Mouse (Mus musculus) adrenal gland, adult 18-20 months (tissue): ENCODE data around the gene Klhl11. TPM values are rescaled to one million over a fixed set of nuclear protein-coding genes. Genes with fewer than 3 reads are reported as not detected.
A peak's percentile ranks its signal among the peaks of the same experiment; 100 is the strongest.

Experiments
- DNase-seq, 2 experiments: peaks; one replicate each; pipeline ENCODE4 v3.0.0; 2021 to 2022; ENCODE audit warnings: low spot score in 2 of 2
- total RNA-seq, 2 experiments: library from RNA; stranded (reverse); gene quantifications; 1 replicate in 1 of 2; 2 replicates in 1 of 2; pipeline ENCODE4 v1.2.3; 2021

The Klhl11 gene
- total RNA-seq, 2 experiments from 2014 or later, result 51.5 to 58.3 TPM

DNA sequence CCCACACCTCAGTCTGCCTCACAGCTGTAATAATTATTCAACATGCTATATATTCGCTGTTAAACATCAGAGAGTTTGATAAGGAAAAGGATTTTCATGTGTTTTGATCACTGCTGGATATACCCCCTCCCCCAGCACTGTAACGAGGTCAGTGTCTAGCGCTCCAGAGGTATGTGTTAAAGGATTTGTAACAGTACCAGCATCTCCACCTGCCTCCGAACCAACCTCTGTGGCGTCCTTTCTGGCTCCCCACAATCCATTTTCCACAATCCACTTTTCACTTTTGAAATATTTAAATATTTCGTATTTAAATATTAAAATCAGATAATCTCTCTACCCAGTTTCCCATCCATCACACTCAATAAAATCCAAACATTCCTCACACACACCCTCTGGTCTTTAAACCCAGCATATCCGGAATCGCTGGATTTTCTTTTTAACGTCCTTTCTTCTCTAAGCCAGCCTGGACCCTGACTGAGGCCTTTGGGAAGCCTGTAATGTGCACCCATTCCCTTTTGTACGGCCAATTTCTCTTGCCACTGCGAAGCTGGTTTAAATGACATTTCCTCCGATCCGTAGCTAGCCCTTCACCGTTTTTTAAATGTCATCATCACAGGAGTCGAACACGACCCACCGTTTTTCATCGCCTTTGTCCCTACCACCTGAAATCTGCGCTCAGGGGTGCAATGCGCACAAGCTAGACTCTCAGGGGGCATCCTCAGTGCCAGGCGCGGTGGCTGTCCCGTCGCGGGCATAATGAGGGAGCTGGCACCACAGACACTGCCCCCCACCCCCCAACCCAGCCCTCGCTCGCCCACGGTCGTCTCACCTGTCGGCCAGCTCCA lies 967 bp downstream of the Klhl11 start:
- no peak for DNase-seq

- DNase-seq, result no peak
Measured at GRCm38 (mm10) chr11:100465833-100466232, 6.7 kb downstream of the Klhl11 start.

GRCm38 (mm10) chr11:100465229-100465792 lies 7.2 kb downstream of the Klhl11 start:
- no peak for DNase-seq

DNA sequence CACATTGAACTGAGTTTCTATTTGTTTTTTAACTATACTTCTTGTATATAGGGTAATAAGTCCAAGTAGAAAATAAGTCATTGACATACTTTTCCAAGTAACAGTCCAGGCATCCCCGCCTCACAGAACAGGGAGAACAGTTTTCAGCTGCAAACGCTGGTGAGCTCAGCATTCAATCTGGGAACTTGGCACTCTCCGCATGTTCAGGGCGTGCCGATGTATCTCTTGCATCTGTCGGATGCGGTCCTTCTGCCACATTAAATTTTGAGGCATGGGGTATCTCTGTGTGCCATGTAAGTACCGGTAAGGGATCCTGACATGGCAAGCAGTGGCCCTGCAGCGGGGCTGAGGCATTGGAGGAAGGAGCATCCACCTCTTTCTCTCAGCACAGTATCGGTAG lies 9.8 kb downstream of the Klhl11 start:
- DNase-seq, result no peak

GRCm38 (mm10) chr11:100457711-100458110 lies 14.8 kb downstream of the Klhl11 start:
- DNase-seq, result no peak

DNA sequence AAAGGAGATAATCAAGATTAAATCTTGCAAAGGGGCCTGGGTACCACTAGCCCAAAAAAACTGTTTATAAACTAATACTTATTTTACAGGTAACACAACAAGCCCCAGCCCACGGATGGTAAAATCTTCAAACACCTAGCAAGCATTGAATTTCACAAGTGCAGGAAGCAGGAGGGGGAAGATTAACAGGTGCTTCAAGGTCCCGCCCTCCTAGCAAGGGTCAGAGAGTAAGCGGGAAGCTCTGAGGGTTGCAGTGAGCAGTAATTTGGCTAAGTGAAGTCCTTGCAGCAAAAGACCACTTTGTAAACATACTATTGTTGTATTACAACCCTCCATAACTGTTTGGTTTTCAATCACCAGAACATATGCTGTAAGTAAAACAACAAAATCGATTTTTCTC lies 15.3 kb downstream of the Klhl11 start:
- no peak for DNase-seq

GRCm38 (mm10) chr11:100442625-100443024 lies 29.9 kb downstream of the Klhl11 start:
- DNase-seq, result no peak

DNA sequence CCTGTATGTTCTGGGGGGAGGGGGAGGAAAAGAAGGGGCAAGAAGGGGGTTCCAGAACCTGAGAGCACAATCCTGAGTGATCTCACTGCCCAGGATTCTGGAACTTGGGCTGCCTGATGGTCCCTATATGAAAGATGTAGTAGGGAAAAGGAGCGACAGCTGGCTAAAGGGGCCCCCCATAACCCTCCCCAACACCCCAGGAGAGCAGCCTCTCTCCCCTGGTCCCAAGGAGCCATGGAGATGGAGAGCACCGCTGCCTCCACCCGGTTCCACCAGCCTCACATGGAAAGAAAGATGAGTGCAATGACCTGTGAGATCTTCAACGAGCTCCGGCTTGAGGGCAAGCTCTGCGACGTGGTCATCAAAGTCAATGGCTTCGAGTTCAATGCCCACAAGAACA lies 30.7 kb downstream of the Klhl11 start, which contains the start of the genes Nt5c3b and Klhl10:
TSS of gene Nt5c3b (minus strand) at position 12 of the 400 bp plus-strand sequence.
TSS of gene Klhl10 (plus strand) at position 121 of the 400 bp plus-strand sequence.
- no peak for DNase-seq

- peak; percentile 83 to 87 for DNase-seq
Measured at GRCm38 (mm10) chr11:100440691-100441522, 31.6 kb downstream of the Klhl11 start.

DNA sequence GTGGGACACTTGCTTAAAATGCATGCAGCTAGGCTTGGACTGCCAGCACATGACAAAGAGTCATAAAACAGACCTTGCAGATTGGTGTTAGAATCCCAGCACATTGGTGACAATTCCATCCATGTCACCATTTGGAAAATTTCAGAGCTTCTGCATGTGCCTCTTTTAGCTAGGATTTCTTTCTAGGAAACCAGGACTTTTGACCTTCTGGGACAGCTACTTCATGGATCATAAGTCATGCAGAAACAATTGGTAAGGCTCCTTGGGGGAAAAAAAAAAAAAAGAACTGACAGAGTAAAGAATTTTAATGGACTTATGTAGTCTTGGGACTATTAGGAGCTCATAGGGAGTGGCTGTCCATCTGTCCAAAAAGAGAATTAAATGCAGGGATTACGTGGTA lies 34.6 kb downstream of the Klhl11 start:
- no peak for DNase-seq

DNA sequence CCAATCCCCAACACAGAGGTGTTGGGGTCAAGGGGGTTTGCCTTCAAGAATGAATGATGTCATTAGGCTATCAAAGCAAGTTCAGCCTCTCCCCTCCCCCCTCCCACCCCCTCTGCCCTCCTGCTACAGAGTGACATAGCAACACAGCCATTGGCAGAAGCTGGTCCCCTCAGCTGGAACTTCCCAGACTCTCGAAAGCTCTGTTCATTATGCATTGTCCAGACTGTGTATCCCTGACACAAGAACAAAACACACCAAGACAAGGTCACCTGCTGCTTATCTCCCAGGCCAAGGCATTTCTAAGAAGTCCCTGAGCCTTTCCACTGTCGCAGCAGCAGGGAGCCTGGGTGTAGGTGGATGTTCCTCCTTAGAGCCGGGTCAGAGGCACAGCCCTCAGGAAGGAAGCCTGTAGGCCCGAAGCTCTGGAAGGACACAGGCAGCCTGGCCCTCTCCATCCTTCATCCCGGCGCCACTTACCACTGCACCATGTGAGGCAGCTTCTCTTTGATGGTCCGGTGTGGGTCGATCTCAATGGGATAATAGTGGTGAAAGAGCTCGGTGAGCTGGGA lies 36.8 kb downstream of the Klhl11 start:
- DNase-seq, result no peak

DNA sequence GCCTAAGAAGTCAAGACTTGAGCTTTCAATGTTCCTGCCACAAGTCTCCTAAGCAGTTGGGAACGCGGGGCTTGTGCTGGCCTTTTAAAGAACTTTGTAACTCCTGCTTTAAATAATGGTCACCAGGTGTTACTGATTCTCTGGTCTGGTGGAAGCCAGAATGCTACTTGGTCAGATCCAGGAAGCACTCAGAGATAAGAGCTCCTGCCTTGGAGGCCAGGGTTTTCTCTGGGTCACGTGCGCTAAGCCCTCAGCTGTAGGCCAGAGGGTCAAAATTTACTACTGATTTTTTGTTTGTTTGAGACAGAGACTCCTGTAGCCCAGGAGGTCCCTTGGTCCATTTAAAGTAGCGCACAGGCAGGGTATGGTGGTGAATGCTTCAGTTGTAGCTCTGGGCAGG lies 40.5 kb downstream of the Klhl11 start:
- no peak for DNase-seq

- no peak for DNase-seq
Measured at GRCm38 (mm10) chr11:100430052-100430451, 42.5 kb downstream of the Klhl11 start.

- DNase-seq, result peak; percentile 55 to 72
Measured at GRCm38 (mm10) chr11:100428612-100429199, 43.8 kb downstream of the Klhl11 start.

GRCm38 (mm10) chr11:100426820-100427219 lies 45.7 kb downstream of the Klhl11 start:
- no peak for DNase-seq

DNA sequence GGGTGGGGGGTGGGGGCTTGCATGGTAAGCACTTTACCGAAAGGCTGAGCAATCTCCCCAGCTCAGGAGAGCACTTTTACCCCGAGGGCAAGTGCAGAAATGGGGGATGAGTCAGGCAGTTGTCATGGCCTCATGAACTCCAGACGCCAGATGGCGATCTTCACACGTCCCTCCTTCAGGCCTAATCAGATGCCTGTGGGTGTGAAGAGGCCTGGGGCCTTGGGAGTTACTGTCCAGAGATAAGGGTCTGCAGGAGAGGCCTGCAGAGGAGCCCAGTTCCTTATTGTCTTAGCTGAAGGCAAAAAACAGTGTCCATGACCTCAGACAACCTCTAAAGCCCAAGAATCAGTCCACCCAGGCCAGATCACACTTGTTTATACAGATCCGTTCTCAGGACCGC lies 46.7 kb downstream of the Klhl11 start:
- DNase-seq, result peak; percentile 78 to 80

DNA sequence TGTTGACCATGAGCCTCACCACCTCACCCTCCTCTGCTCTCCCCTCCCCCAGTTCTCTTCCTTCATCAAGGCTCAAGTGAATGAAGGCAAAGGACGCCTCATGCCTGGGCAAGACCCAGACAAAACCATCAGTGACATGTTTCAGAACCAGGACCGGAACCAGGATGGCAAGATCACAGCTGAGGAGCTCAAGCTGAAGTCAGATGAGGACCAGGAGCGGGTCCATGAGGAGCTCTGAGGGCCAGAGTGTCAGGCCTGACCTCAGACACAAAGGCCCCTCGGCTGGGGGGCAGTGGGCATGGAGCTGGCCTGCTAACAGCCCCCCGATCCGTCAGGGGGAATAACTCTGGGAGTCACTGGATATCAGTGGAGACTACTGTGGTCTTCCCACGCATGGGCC lies 48.7 kb downstream of the Klhl11 start:
- DNase-seq, result no peak

- no peak for DNase-seq
Measured at GRCm38 (mm10) chr11:100421537-100421936, 51.0 kb downstream of the Klhl11 start.

DNA sequence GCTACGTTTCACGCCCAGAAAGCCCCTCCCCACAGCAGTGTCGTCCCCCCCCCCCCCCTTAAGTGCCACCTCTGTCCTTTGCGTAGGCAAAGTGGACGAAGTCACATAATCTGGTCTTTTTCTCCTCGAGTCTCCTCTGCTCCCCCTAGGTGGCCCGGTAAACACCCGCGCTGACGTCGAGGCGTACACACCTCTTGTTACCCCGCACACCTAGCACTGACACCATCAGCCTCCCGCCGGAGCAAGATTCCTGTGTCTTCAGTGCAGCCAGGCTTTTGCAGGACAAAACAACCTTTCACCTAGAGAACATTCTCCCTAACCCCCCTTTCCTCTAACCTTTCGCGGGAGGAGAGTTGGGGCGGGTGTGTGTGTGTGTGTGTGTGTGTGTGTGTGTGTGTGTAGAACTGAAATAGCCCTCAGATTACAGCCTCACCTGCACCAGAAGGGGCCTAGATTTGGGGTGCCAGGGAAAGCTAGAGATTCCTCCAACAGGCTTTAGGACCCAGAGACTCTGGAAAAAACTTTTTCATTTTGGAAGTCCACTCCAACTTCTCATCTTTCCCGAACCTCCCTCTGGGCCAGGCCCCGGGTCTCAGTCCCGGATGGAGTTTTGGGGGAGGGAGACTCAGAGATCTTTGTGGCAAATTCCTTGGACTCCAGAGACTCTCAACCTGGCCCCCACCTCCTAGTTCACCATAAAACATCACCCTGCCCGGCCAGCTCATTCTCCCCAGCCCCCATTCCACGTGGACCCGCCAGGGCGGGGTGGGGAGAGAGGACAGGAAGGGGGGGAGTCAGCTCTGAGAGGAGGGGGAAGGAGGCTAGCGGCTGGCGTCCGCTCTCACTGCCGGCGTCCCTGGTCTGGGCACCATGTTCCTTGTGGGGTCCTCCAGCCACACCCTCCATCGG lies 57.4 kb downstream of the Klhl11 start, which contains the start of gene Fkbp10:
TSS of gene Fkbp10 (plus strand) at position 784 of the 909 bp plus-strand sequence.
- DNase-seq, result peak; percentile 54 to 61
